Mouse (Mus musculus) central nervous system, embryonic 14 days (tissue): ENCODE results near the gene Tmem29. TPM values are rescaled to one million over a fixed set of nuclear protein-coding genes. Genes with fewer than 3 reads are reported as not detected.

Experiments used
- polyA plus RNA-seq: library from polyadenylated mRNA; depleted of rRNA; stranded (reverse); fragments of >200 nt; gene quantifications from 2 replicates; pipeline ENCODE4 v1.2.3, GENCODE M21; 2012; rRNA removed

Gene Tmem29
- 60.5 and 62.9 TPM in 2 replicates for polyA plus RNA-seq

DNA sequence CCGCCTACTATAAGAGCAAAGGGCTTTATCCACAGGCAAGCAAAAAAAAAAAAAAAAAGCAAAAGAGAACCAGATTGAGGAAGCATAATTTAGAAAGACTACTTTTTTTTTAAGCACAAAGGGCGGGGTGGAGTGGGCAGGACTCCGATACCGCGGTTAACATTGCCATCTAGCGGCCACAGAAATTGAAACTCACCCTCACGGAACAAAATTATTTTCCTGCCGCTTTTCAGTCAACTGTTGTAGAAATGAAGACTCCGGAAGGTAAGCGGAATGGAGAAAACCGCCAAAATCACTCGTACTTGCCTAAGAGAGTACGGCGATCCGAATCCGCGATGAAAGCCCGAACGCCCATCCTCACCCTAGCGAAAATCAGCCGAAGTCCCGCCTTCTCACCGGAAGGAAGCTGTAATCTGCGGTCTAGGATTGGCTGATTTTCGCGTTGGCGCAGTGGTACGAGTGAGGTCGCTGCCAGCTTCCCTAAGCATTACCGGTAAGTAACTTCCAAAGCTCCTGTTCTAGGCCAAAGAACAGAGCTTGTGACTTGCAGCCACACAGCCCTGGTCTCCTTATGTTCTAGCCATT, at the start of gene Tmem29:
Gene Tmem29, minus strand, starts transcription at position 389 of the 585 bp plus-strand sequence.

Other genes starting within 250 kb of the Tmem29 start
- 8.2 and 15.9 TPM in 2 replicates for gene Alas2, start 88.2 kb upstream of the Tmem29 start, polyA plus RNA-seq
- gene Pfkfb1, start 129.1 kb upstream of the Tmem29 start, polyA plus RNA-seq = 6.6 and 7.9 TPM in 2 replicates
- gene Apex2, start 130.7 kb upstream of the Tmem29 start, polyA plus RNA-seq = 22.6 and 25.4 TPM in 2 replicates
- gene Tro, start 198.4 kb upstream of the Tmem29 start, polyA plus RNA-seq = 102 and 104 TPM in 2 replicates